8 mouse cellular contexts compared by ENCODE assay signal in genomic region chr3:131302452-131303319, GRCm38 (mm10). TPM values are rescaled to one million over a fixed set of nuclear protein-coding genes. Genes with fewer than 3 reads are reported as not detected.
DNase-seq lines count a peak whose midpoint lies in the region; ATAC-seq and TF ChIP-seq lines count a peak whose summit lies in the region.

TSS of gene Cyp2u1 (minus strand) at chr3:131303227.

- H3K4me2 ChIP-seq in embryonic facial prominence, embryonic 13.5 days, result peak within 1 kb of the TSS; percentile 98
- H3K4me2 ChIP-seq in limb, embryonic 14.5 days (replicated peaks; ENCODE audit: low read depth, low read length, severe bottlenecking), result peak within 1 kb of the TSS; percentile 95
- peak within 1 kb of the TSS; percentile 69 for H3K4me2 ChIP-seq in midbrain, embryonic 16.5 days (ENCODE audit: low read length)

- H3K4me1 ChIP-seq in embryonic facial prominence, embryonic 13.5 days, result peaks cover 14% of the 10 kb centered on the region
- peaks cover 9% of the 10 kb centered on the region for H3K4me1 ChIP-seq in limb, embryonic 14.5 days (ENCODE audit: control insufficient read depth, insufficient read depth, low read length)
- H3K4me1 ChIP-seq in midbrain, embryonic 16.5 days (ENCODE audit: control insufficient read depth, insufficient read depth, low read length), result peaks cover 6% of the 10 kb centered on the region
- no peaks in the 10 kb centered on the region; the same call in none of the 2 replicates for H3K4me1 ChIP-seq in spleen, adult 2 months (ENCODE audit: control insufficient read depth, insufficient read depth, insufficient read length)

- H3K4me3 ChIP-seq in embryonic facial prominence, embryonic 13.5 days, result peak within 1 kb of the TSS; percentile 77
- H3K4me3 ChIP-seq in limb, embryonic 14.5 days (replicated peaks; ENCODE audit: low read length), result peak within 1 kb of the TSS; percentile 75
- peak within 1 kb of the TSS; percentile 71 for H3K4me3 ChIP-seq in midbrain, embryonic 16.5 days (ENCODE audit: low read depth, low read length)
- peak within 1 kb of the TSS; percentile 74 for H3K4me3 ChIP-seq in spleen, adult 2 months (ENCODE audit: extremely low read depth, insufficient read depth, insufficient read length)

- no peaks in the 10 kb centered on the region for H3K9me3 ChIP-seq in embryonic facial prominence, embryonic 13.5 days
- H3K9me3 ChIP-seq in limb, embryonic 14.5 days (ENCODE audit: control insufficient read depth, low read length), result peaks cover 3% of the 10 kb centered on the region; the same call in 1 of the 2 replicates
- no peaks in the 10 kb centered on the region for H3K9me3 ChIP-seq in midbrain, embryonic 16.5 days (replicated peaks; ENCODE audit: control insufficient read depth, low read length, poor library complexity, severe bottlenecking)

- no peak for TF ChIP-seq CTCF in spleen, adult 2 months (IDR thresholded peaks at IDR 0.05; ENCODE audit: extremely low read depth, insufficient read depth, insufficient read length, insufficient replicate concordance)

- H3K36me3 ChIP-seq in embryonic facial prominence, embryonic 13.5 days, result no peaks in the 10 kb centered on the region
- H3K36me3 ChIP-seq in limb, embryonic 14.5 days (ENCODE audit: control insufficient read depth, insufficient read depth, low read length), result no peaks in the 10 kb centered on the region
- H3K36me3 ChIP-seq in midbrain, embryonic 16.5 days (ENCODE audit: control insufficient read depth, insufficient read depth, low read length), result no peaks in the 10 kb centered on the region
- H3K36me3 ChIP-seq in spleen, adult 2 months (ENCODE audit: control insufficient read depth, insufficient read depth, low read length), result no peaks in the 10 kb centered on the region

- peak within 1 kb of the TSS; percentile 75 for H3K9ac ChIP-seq in embryonic facial prominence, embryonic 13.5 days
- H3K9ac ChIP-seq in limb, embryonic 14.5 days (ENCODE audit: low read depth, low read length, severe bottlenecking), result peak within 1 kb of the TSS; percentile 69
- H3K9ac ChIP-seq in midbrain, embryonic 16.5 days (ENCODE audit: low read depth, low read length), result peak within 1 kb of the TSS; percentile 78

- DNase-seq in 416B (ENCODE audit: low read depth), result peak; percentile 82
- peak; percentile 94 for DNase-seq in adrenal gland, postnatal 36 days
- peak; percentile 94 to 95 for DNase-seq in heart, adult 9 months (ENCODE audit: low spot score in 2 of 2)
- DNase-seq in kidney, adult 9 months, result peak; percentile 92
- DNase-seq in limb, embryonic 14.5 days (ENCODE audit: low spot score), result peak; percentile 89
- DNase-seq in spleen, adult 2 months (ENCODE audit: low read depth in 1 of 2, low spot score in 2 of 2), result peak; percentile 52 to 88

- H3K27me3 ChIP-seq in embryonic facial prominence, embryonic 13.5 days, result no peaks in the 10 kb centered on the region
- H3K27me3 ChIP-seq in limb, embryonic 14.5 days (ENCODE audit: control insufficient read depth, insufficient read depth, low read length), result no peaks in the 10 kb centered on the region
- H3K27me3 ChIP-seq in midbrain, embryonic 16.5 days (ENCODE audit: control insufficient read depth, insufficient read depth, low read depth, low read length), result no peaks in the 10 kb centered on the region
- no peaks in the 10 kb centered on the region; the same call in 1 of the 2 replicates for H3K27me3 ChIP-seq in spleen, adult 2 months (ENCODE audit: control insufficient read depth, insufficient read depth, low read length)

- under 1% methylated on average over 71 of the region's 71 CpGs for WGBS in embryonic facial prominence, embryonic 13.5 days
- under 1% methylated on average over 66 of the region's 71 CpGs for WGBS in limb, embryonic 14.5 days
- WGBS in midbrain, embryonic 16.5 days, result under 1% methylated on average over 70 of the region's 71 CpGs
- 3% methylated on average over 71 of the region's 71 CpGs for WGBS in spleen, adult 2 months

- H3K27ac ChIP-seq in embryonic facial prominence, embryonic 13.5 days, result no peak within 1 kb of the TSS
- H3K27ac ChIP-seq in limb, embryonic 14.5 days (replicated peaks; ENCODE audit: low read depth, low read length), result no peak within 1 kb of the TSS
- peak within 1 kb of the TSS; percentile 82 for H3K27ac ChIP-seq in midbrain, embryonic 16.5 days (ENCODE audit: low read length)
- 0 out of 2 replicates have a peak within 1 kb of the TSS, but pooled peaks have one; percentile 0 for H3K27ac ChIP-seq in spleen, adult 2 months (ENCODE audit: insufficient read depth, low read length)

- peak; percentile 94 for ATAC-seq in embryonic facial prominence, embryonic 13.5 days (ENCODE audit: insufficient number of reproducible peaks, insufficient read depth, low FRiP score, low TSS enrichment, low read depth)
- ATAC-seq in limb, embryonic 14.5 days (ENCODE audit: low FRiP score, low read depth), result peak; percentile 98
- ATAC-seq in midbrain, embryonic 16.5 days, result peak; percentile 98

- TF ChIP-seq POLR2A in limb, embryonic 14.5 days (IDR thresholded peaks at IDR 0.05; ENCODE audit: borderline replicate concordance, extremely low read depth, insufficient read depth, insufficient read length), result 0 out of 2 replicates have a peak, but pooled peaks have one; percentile 25
- no peak for TF ChIP-seq POLR2A in spleen, adult 2 months (IDR thresholded peaks at IDR 0.05; ENCODE audit: low read depth, low read length)

RNA-seq across cellular contexts. Expression of gene Cyp2u1, which starts in this region (rescaled TPM):
- total RNA-seq in adrenal gland, postnatal 36 days (2021), result 10 to 100 TPM in 1 of 2 experiments, 1 to 10 TPM in 1; 7.9 to 22.7 TPM
- 2.2 and 2.4 TPM in 2 replicates for polyA plus RNA-seq in embryonic facial prominence, embryonic 13.5 days (2015; fragmentation: Nextera tagmentation; extraction: Ambion mirVana)
- 1.2 and 1.4 TPM in 2 replicates for polyA plus RNA-seq in limb, embryonic 14.5 days (2012; rRNA removed)
- polyA plus RNA-seq in limb, embryonic 14.5 days (2014; fragmentation: Nextera tagmentation; extraction: Ambion mirVana), result 1.7 and 1.8 TPM in 2 replicates
- 7.7 and 8.1 TPM in 2 replicates for polyA plus RNA-seq in midbrain, embryonic 16.5 days (2015; fragmentation: Nextera tagmentation; extraction: Ambion mirVana)
- polyA plus RNA-seq in spleen, adult 2 months (2012; rRNA removed), result 1.2 and 2.0 TPM in 2 replicates

Comparison
In these comparisons a context has a peak if more than half of its experiments do, and no peak if none do; other contexts are left out.
1. H3K27ac ChIP-seq: peak in midbrain, embryonic 16.5 days (single experiment) and spleen, adult 2 months (single experiment); none in embryonic facial prominence, embryonic 13.5 days (single experiment) and limb, embryonic 14.5 days (single experiment).
2. Peak in every context shown above with its lines, with median percentiles within 50 percentile points of each other: DNase-seq, ATAC-seq, H3K4me2 ChIP-seq, H3K4me3 ChIP-seq and H3K9ac ChIP-seq.